Mouse (Mus musculus): ENCODE measurements around the gene Rap1gap.

The Rap1gap gene

DNA sequence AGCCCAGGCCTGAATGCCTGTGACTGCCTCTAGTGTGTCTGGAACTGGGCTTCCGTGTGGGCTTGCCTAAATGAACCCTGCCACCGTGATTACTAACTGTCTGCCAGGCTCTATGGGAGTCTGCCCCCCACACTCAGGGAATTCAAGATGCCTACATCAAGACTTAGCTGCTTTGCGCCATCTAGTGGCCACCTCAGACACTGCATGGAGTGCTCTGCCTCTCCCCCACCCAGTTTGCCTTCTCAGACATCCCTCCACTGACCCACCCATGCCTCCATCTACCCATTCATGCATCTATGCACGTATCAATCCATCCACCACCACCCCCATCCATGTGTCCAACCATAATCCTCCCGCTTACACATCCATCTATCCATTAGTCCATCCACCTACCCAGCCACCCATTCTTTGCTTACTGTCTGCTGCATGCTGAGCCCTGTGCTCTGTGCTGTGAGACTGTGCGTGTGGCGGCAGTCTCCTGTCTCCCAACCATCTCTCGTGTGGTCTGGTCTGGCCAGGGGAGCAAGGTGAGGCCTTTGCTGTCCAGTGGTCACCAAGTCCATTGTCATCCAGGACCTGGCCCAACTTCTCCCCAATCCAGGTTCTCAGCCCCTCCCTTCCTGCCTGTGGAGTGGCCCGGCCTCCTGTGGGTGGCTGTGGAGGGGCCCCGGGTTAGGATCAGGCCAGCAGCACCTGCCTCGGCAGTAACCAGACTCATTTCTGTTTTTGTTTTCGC lies 58.3 kb downstream of the Rap1gap start:
- DNase-seq (ENCODE audit: low read depth), result peak; percentile 81

DNA sequence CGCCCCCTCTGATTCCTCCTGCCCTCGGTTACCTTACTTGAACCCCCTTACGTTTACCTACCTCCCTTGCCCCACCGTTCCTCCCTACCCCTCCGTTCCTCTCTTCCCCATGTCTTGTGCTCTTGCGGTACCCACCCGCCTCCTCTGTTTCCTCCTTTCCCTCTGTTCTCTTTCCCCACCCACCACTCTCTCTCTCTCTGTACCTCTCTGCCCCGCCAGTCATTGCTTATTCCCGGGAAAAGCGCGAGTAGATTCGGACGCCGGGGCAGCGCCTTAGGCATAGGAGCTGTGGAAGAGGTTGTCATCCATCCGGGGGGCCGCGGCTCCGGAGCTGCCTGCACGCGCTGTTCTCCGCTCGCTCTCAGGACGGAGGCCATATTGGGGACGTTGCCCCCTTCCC lies 59.0 kb downstream of the Rap1gap start:
- DNase-seq (ENCODE audit: low read depth), result peak; percentile 13

- DNase-seq (ENCODE audit: low read depth), result peak; percentile 33
These were observed 59.7 kb downstream of the Rap1gap start for GRCm38 (mm10) chr4:137724212-137724611.

GRCm38 (mm10) chr4:137724766-137725165 lies 60.2 kb downstream of the Rap1gap start:
- peak; percentile 71 for DNase-seq (ENCODE audit: low read depth)

- DNase-seq (ENCODE audit: low read depth), result no peak
These were observed 61.1 kb downstream of the Rap1gap start for GRCm38 (mm10) chr4:137725541-137726145.

- no peak for DNase-seq (ENCODE audit: low read depth)
These were observed 62.4 kb downstream of the Rap1gap start for GRCm38 (mm10) chr4:137726739-137727505.

DNA sequence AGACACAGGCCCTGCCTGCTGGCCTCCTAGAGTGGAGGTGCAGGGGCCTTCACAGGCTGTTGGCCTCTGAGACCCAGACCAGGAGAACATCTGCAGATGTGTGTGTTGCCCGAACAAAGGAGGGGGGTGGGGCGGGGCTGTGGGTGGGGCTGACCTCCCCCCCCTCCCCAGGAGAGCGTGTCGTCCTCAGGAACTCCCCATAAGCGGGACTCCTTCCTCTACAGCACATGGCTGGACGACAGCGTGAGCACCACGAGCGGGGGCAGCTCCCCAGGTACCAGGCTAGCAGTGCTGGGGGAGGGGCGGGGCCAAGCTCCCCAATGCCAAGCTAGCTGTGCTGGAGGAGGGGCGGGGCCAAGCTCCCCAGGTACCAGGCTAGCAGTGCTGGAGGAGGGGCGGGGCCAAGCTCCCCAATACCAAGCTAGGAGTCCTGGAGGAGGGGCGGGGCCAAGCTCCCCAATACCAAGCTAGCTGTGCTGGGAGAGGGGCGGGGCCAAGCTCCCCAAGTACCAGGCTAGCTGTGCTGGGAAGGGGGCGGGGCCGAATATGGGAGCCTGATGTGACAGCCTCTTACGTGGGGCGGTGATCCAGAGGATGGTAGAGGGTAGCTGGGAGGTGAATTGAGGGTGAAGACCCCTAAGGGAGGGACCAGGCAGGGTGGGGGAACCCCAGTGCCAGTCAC lies 63.1 kb downstream of the Rap1gap start:
- peak; percentile 54 for DNase-seq (ENCODE audit: low read depth)

GRCm38 (mm10) chr4:137728399-137729154 lies 64.1 kb downstream of the Rap1gap start:
- peak; percentile 23 for DNase-seq (ENCODE audit: low read depth)

GRCm38 (mm10) chr4:137729155-137729855 lies 64.8 kb downstream of the Rap1gap start:
- no peak for DNase-seq (ENCODE audit: low read depth)

DNA sequence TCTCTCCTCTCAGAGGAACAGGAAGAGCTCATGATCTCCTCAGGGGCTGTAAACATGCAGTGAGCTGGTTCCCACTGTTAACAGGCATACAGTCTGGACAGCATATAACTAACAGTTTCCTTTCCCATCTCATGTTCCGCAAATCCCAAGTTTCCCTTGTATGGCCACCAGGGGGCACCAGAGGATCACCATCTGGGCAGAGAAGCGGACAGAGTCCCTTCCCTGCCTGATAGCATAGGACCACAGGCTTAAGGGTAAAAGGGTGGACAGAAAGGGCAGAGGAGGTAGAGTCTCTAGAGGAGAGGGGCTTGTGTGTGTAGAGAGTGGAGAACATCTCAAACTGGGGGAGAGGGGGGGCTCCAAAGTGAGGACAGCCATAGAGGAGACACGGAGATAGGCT lies 65.6 kb downstream of the Rap1gap start:
- peak; percentile 80 for DNase-seq (ENCODE audit: low read depth)

DNA sequence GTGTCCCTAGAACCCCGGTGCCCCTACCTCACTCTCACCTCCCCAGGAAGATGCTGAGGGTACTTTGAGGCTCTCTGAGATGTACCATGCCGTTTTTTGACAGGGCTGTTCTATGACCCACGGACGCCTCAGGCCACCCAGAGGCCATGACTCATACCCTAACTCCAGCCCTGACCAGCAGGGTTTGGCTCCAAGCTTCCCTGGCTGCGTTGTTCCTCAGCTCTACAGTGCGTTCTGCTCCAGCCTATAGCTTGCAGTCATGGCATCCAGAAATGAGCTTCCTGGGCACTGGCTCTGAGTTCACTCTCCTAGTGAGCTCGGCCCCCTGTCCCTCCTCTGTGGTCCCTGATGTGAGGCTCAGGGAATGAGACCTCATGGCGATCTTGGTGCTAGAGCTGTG lies 66.2 kb downstream of the Rap1gap start:
- no peak for DNase-seq (ENCODE audit: low read depth)

- no peak for DNase-seq (ENCODE audit: low read depth)
These were observed 67.4 kb downstream of the Rap1gap start for GRCm38 (mm10) chr4:137731891-137732290.

GRCm38 (mm10) chr4:137732361-137732760 lies 67.8 kb downstream of the Rap1gap start:
- no peak for DNase-seq (ENCODE audit: low read depth)

- no peak for DNase-seq (ENCODE audit: low read depth)
These were observed 68.4 kb downstream of the Rap1gap start for GRCm38 (mm10) chr4:137732962-137733361.

DNA sequence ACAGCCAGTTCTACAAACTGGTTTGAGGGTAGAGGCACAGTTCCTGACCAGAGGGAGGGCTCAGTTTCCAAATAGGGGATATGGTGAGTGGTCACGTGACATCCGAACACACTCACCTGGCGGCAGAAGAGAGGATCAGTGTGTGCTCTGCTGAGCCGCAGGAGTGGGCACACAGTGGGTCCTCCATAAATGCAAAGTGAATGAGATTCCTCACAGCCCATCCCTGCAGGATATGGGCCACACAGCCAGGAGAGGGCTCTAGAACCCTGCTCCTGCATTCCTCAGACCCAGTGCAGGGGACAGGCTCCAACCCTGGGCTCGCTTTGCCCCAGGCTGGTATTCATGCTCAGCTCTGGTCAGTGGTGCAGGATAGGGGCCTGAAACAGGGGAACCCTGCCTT lies 68.9 kb downstream of the Rap1gap start:
- DNase-seq (ENCODE audit: low read depth), result no peak

DNA sequence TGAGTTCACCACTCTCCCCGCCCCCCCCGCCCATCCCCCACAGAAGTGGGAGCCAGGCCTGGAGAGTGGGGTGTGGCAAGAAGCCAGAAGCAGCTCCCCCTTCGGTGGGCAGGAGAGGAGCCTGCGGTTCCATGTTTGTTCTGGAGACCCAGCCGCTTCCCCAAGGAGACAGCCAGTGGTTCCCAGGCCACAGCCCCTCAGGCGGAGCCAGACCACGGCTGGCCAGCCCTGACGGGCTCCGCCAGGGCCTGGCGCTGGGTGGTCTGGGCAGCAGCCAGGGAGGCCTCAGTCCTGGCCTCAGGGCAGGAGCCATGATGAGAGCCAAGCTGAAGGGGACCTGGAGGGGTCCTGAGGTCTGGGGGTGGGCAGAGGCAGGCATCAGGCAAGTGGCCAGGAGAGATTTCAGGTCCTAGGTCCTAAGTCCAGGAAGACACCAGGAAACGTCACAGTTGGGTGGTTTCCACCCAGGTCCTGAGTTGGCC lies 71.7 kb downstream of the Rap1gap start:
- DNase-seq (ENCODE audit: low read depth), result no peak

DNA sequence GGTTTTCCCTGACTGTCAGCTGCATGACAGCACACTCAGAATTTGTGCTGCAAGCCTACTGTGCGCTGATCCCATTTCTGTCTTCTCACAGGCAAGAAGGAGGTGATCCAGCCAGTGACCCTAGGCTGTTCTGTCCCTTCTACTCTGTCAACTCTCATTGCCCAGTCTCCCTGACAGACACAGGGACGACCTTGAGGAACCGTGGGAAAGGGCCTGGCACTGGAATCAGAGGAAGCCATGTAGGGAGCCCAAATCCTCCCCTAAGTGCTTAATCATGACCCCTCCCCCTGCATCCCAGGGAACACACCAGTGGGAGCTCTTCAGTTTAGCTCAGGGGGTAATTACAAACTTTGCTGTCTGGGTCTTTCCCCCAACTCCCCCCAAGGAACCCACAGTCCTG lies 73.2 kb downstream of the Rap1gap start:
- DNase-seq (ENCODE audit: low read depth), result no peak

GRCm38 (mm10) chr4:137739151-137739923 lies 74.8 kb downstream of the Rap1gap start:
- DNase-seq (ENCODE audit: low read depth), result peak; percentile 50

DNA sequence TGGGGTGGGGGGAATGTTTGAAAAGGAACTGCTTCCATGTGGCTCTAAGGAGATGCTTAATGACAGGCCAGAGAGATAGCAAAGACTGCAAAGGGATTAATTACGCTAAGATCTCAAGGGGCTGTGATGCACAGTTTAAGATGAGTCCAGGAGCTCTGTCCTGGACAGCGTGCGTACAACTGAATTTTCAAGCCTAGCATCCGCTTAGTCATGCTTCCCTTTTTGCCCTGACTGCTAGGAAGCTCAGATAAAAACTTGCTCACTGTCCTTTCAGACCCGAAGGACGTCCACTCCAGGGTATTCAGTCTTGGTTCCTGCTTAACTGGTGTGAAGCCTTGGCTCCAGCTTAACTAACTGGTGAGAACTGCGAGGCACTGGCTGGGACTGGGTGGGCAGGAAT lies 75.8 kb downstream of the Rap1gap start:
- no peak for DNase-seq (ENCODE audit: low read depth)

DNA sequence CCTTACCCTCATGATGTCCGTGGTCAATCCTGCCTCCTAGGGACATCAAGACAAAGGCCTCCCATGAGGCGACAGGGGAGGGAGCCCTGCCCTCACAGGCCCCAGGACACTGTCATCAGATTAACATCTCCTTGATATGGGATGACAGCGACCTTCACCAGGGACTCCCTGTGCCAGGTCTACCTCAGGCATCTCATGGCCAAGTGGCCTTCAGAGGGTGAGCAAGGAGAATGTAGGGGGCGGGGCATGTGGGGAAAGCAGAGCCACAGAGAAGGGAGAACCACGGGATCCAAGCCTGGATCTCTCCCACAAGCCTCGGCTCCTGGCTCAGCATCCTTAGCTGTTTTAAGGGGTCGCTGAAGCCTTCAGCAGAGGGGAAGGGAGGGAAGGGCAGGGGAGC lies 79.3 kb downstream of the Rap1gap start:
- DNase-seq (ENCODE audit: low read depth), result no peak

All from induced T-regulatory cell, adult 2 months (primary cell).